Mouse (Mus musculus) frontal cortex, postnatal 10 days (tissue): ENCODE measurements at regions not wholly inside any gene's neighbourhood (a gene's known extent, or its start where the extent isn't known, plus 50 kb on each side); places are given as distances from the start of the nearest gene placed in this dataset.
"Not testable (repeated sequence)": the region's sequence is repeated elsewhere in the genome, so short reads cannot be mapped to it uniquely, and the experiment has no call there.

ENCODE experiments used
- DNase-seq, 2 experiments: peaks; one replicate each; pipeline ENCODE4 v3.0.0; 2022; ENCODE audit warnings: low spot score in 2 of 2, mixed read lengths in 1 of 2

GRCm38 (mm10) chr1:154018241-154018640 is 118.2 kb upstream of the Teddm2 start:
- DNase-seq = no peak

GRCm38 (mm10) chr1:154024301-154024700 is 124.3 kb upstream of the Teddm2 start:
- no peak for DNase-seq

- DNase-seq = no peak
These were observed 127.3 kb upstream of the Teddm2 start for GRCm38 (mm10) chr1:154027303-154027702.

GRCm38 (mm10) chr1:154029826-154030225 is 129.8 kb upstream of the Teddm2 start:
- DNase-seq = no peak

GRCm38 (mm10) chr1:154032669-154033099 is 132.7 kb upstream of the Teddm2 start:
- peak; percentile 42 to 67 for DNase-seq

- DNase-seq = peak; percentile 21 to 42
These were observed 134.1 kb upstream of the Teddm2 start for GRCm38 (mm10) chr1:154033958-154034606.

- DNase-seq = no peak
These were observed 136.8 kb upstream of the Teddm2 start for GRCm38 (mm10) chr1:154036729-154037270.

GRCm38 (mm10) chr1:154038241-154038640 is 138.2 kb upstream of the Teddm2 start:
- DNase-seq = no peak

GRCm38 (mm10) chr1:154040907-154041306 is 140.9 kb upstream of the Teddm2 start:
- DNase-seq = no peak

GRCm38 (mm10) chr1:154042956-154043355 is 142.9 kb upstream of the Teddm2 start:
- DNase-seq = no peak

GRCm38 (mm10) chr1:154044712-154045111 is 144.7 kb upstream of the Teddm2 start:
- peak; percentile 22 to 23 for DNase-seq

- DNase-seq = no peak
These were observed 145.9 kb upstream of the Teddm2 start for GRCm38 (mm10) chr1:154045951-154046350.

GRCm38 (mm10) chr1:154053641-154054040 is 147.3 kb upstream of the Zfp648 start:
- no peak for DNase-seq

GRCm38 (mm10) chr1:154054874-154055273 is 146.1 kb upstream of the Zfp648 start:
- no peak for DNase-seq

- DNase-seq = not testable (repeated sequence)
These were observed 139.6 kb upstream of the Zfp648 start for GRCm38 (mm10) chr1:154061397-154061796.

GRCm38 (mm10) chr1:154061851-154062250 is 139.1 kb upstream of the Zfp648 start:
- DNase-seq = no peak

GRCm38 (mm10) chr1:154062666-154063065 is 138.3 kb upstream of the Zfp648 start:
- no peak for DNase-seq

- no peak for DNase-seq
These were observed 136.4 kb upstream of the Zfp648 start for GRCm38 (mm10) chr1:154064633-154065032.

GRCm38 (mm10) chr1:154065336-154066329 is 135.4 kb upstream of the Zfp648 start:
- peak; percentile 15 to 17 for DNase-seq

GRCm38 (mm10) chr1:154067856-154068255 is 133.1 kb upstream of the Zfp648 start:
- DNase-seq = no peak

- no peak for DNase-seq
These were observed 126.7 kb upstream of the Zfp648 start for GRCm38 (mm10) chr1:154074270-154074669.
